ENCODE assay signal across 21 mouse cellular contexts in genomic region chr16:62857498-62857897, GRCm38 (mm10). TPM values are rescaled to one million over a fixed set of nuclear protein-coding genes. Genes with fewer than 3 reads are reported as not detected.
"Had no signal": no experiment of that assay in that cellular context is flagged by ENCODE, and none has a peak within 500 bp of the region (broad histone marks: within the 10 kb centered on the region; RNA-seq: fewer than 3 reads in every experiment).

No protein-coding gene starts in this region.

- ATAC-seq: lung, postnatal 0 days had no signal

- H3K4me3 ChIP-seq: kidney, embryonic 15.5 days; limb, embryonic 10.5 days; limb, embryonic 13.5 days; liver, embryonic 13.5 days; neural tube, embryonic 13.5 days; stomach, embryonic 15.5 days had no signal

- H3K9ac ChIP-seq: kidney, embryonic 15.5 days; limb, embryonic 13.5 days; liver, embryonic 13.5 days; lung, embryonic 14.5 days; neural tube, embryonic 13.5 days; stomach, embryonic 15.5 days had no signal

- H3K4me1 ChIP-seq: stomach, embryonic 15.5 days had no signal

- H3K4me2 ChIP-seq: kidney, embryonic 15.5 days; limb, embryonic 13.5 days; liver, embryonic 13.5 days; lung, embryonic 14.5 days; neural tube, embryonic 13.5 days; stomach, embryonic 15.5 days had no signal

- H3K27me3 ChIP-seq: kidney, embryonic 15.5 days; limb, embryonic 13.5 days; liver, embryonic 13.5 days; neural tube, embryonic 13.5 days; stomach, embryonic 15.5 days had no signal

- H3K27ac ChIP-seq: kidney, embryonic 15.5 days; limb, embryonic 10.5 days; limb, embryonic 13.5 days; liver, embryonic 13.5 days; macrophage; neural tube, embryonic 13.5 days; stomach, embryonic 15.5 days had no signal

- H3K36me3 ChIP-seq: kidney, embryonic 15.5 days; limb, embryonic 10.5 days; limb, embryonic 13.5 days; liver, embryonic 13.5 days; neural tube, embryonic 13.5 days; stomach, embryonic 15.5 days had no signal

- DNase-seq: kidney, adult 11 months; liver; liver, embryonic 13.5 days; lung, embryonic 14.5 days; midbrain, embryonic 14.5 days; retina, postnatal 1 day; right cerebral cortex, postnatal 25 days; spleen, adult 18-20 months; thymus, postnatal 36 days had no signal

- H3K9me3 ChIP-seq: kidney, embryonic 15.5 days; limb, embryonic 10.5 days; limb, embryonic 13.5 days; liver, embryonic 13.5 days; neural tube, embryonic 13.5 days; stomach, embryonic 15.5 days had no signal

RNA-seq across cellular contexts. Expression of gene Stx19, which starts 43.0 kb away (rescaled TPM):
- total RNA-seq: layer of hippocampus, adult 18-20 months; layer of hippocampus, postnatal 14 days; left cerebral cortex, adult 8-10 months; left cerebral cortex, postnatal 25 days; midbrain, postnatal 0 days had no signal
- polyA plus RNA-seq: macrophage had no signal
